Mouse (Mus musculus) stomach, postnatal 0 days (tissue): ENCODE data around the gene Adamts9. TPM values are rescaled to one million over a fixed set of nuclear protein-coding genes. Genes with fewer than 3 reads are reported as not detected.

Experiments
- ATAC-seq: fragments of 200-750 bp; cut with Nextera tagmentation; 2 replicates; pipeline ENCODE4 v1.8.0; 2017; ENCODE audit not compliant: low FRiP score, low TSS enrichment
- DNase-seq: peaks from one replicate; pipeline ENCODE4 v3.0.0-alpha.2; 2016; ENCODE audit warnings: low spot score
- H3K27ac ChIP-seq: fragments of 300-500 bp; sonication (generic); replicated peaks from 2 replicates; pipeline ENCODE4 v1.5.1; 2014; ENCODE audit warnings: mild to moderate bottlenecking, control low read depth
- H3K27me3 ChIP-seq: fragments of 300-500 bp; sonication (generic); 2 replicates; pipeline ENCODE4 v1.6.1; 2014; ENCODE audit warnings: low read length; ENCODE audit not compliant: control insufficient read depth, insufficient read depth
- H3K36me3 ChIP-seq: fragments of 300-500 bp; sonication (generic); 2 replicates; pipeline ENCODE4 v1.6.1; 2014; ENCODE audit warnings: low read length, mixed read lengths; ENCODE audit not compliant: control insufficient read depth, insufficient read depth
- H3K4me1 ChIP-seq: fragments of 300-500 bp; sonication (generic); replicated peaks from 2 replicates; pipeline ENCODE4 v1.6.1; 2014; ENCODE audit warnings: antibody characterized with exemption; ENCODE audit not compliant: control insufficient read depth, insufficient read depth
- H3K4me2 ChIP-seq: fragments of 300-500 bp; sonication (generic); replicated peaks from 2 replicates; pipeline ENCODE4 v1.6.1; 2014; ENCODE audit warnings: low read depth, mild to moderate bottlenecking, control low read depth, moderate library complexity
- H3K4me3 ChIP-seq: fragments of 300-500 bp; sonication (generic); 2 replicates; pipeline ENCODE4 v1.5.1; 2014; ENCODE audit warnings: low read depth, low read length, control low read depth
- H3K9ac ChIP-seq: fragments of 300-500 bp; sonication (generic); 2 replicates; pipeline ENCODE4 v1.6.1; 2014; ENCODE audit warnings: mild to moderate bottlenecking, low read length, control low read depth, mixed read lengths
- H3K9me3 ChIP-seq: fragments of 300-500 bp; sonication (generic); 2 replicates; pipeline ENCODE4 v1.6.1; 2016; ENCODE audit warnings: low read length; ENCODE audit not compliant: control insufficient read depth
- CTCF ChIP-seq: IDR thresholded peaks from 2 replicates; pipeline ENCODE4 v1.5.1; 2016; ENCODE audit warnings: antibody characterized with exemption, low read depth, mild to moderate bottlenecking, moderate library complexity
- EP300 ChIP-seq: optimal IDR thresholded peaks from 2 replicates; pipeline ENCODE3; 2016; ENCODE audit warnings: antibody characterized with exemption
- WGBS: fragments of 180-500 bp; shearing (Covaris S2); extraction: QIAGEN DNeasy Blood & Tissue Kit; methylation state at CpG from one replicate; pipeline ENCODE4 v1.1.7; 2014; 5-methylcytosine and 5-hydroxymethylcytosine counted together
- polyA plus RNA-seq: library from polyadenylated mRNA; unstranded; fragments of >200 nt; fragmentation: Nextera tagmentation; extraction: Ambion mirVana; gene quantifications from 2 replicates; pipeline ENCODE4 v1.2.1, GENCODE M21; 2015

Adamts9 gene
- polyA plus RNA-seq, 1 experiment from 2014 or later: 2.5 TPM

DNA sequence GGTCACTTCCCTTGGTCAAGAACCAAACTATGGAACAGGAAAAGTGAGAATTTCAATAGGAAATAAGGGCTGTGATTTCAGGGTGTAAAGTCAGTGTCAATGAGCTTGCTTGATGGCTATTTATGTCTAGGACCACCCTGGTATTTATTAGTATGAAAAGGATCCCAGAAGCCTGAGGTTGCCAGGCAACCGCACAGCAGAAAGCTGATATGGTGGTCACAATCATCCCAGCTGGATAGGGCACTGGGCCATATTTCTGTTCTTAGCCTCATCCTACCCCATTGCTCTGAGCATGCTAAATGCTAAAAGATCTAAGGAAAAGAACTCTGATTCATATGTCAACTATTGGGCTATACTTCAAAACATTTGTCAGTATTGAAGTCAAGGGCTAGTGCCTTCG, 112.2 kb downstream of the Adamts9 start:
- Histone ChIP-seq H3K4me3 (no peak overlapping the region), H3K9me3 (no peaks in the 10 kb centered on the region)

DNA sequence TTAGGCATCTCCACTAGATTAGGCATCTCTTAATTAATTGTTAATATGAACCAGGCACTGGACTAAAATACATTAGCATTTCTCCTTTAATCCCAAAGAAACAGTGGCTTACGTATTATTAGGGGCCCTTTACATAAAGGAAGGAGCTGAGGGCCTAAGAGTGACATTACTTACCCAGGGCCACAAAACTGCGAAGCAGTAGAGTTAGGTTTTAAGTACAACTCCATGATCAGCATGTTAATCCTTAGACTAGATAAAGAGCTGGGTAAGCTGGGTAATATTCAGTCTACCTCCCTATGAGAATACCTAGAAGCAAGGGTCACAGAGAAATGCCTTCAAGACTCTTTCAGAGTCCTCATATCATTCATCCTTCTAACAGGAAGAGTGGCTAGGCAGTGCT, 114.1 kb downstream of the Adamts9 start:
- 90% methylated on average over 2 of the region's 2 CpGs for WGBS
- no peak overlapping the region for H3K4me2 ChIP-seq
- no peaks in the 10 kb centered on the region for H3K36me3 ChIP-seq
- H3K27me3 ChIP-seq: no peaks in the 10 kb centered on the region
- H3K9me3 ChIP-seq: no peaks in the 10 kb centered on the region
- no peak overlapping the region for H3K27ac ChIP-seq
- DNase-seq (no peak), ATAC-seq (no peak)
- H3K4me3 ChIP-seq: no peak overlapping the region
- no peaks in the 10 kb centered on the region for H3K4me1 ChIP-seq
- TF ChIP-seq EP300 (no peak), CTCF (no peak)
- H3K9ac ChIP-seq: no peak overlapping the region

More for the DNA sequence above, 112.2 kb downstream of the Adamts9 start:
- Histone ChIP-seq H3K27me3 (no peaks in the 10 kb centered on the region), H3K36me3 (no peaks in the 10 kb centered on the region), H3K9ac (no peak overlapping the region), H3K27ac (no peak overlapping the region), H3K4me1 (no peaks in the 10 kb centered on the region), H3K4me2 (no peak overlapping the region)
- TF ChIP-seq CTCF: no peak
- no peak for TF ChIP-seq EP300
- 87% methylated on average over 2 of the region's 2 CpGs for WGBS
- DNase-seq (no peak), ATAC-seq (no peak)

DNA sequence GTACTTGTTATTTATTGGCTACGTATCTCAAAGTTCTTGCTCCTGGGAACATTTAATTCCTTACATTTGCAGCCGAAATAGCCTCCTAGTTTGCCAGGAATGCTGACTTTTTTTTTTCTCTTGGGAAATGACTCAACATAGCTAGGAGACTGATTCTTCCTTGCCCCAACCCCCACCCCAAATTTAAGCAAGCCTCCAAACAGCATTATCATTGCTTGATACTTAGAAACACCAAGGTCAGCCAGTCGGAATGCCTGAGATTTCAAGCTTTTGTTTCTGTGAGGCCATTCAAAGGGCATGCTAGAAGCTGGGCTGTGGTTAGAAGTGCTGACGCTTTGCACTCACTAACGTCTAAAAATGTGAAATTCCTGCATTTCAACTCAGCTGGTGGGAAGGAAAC, 115.9 kb downstream of the Adamts9 start:
- H3K4me1 ChIP-seq: no peaks in the 10 kb centered on the region
- no peak for ATAC-seq
- H3K4me3 ChIP-seq: no peak overlapping the region
- TF ChIP-seq CTCF (no peak), EP300 (no peak)
- H3K9me3 ChIP-seq: no peaks in the 10 kb centered on the region
- no peak overlapping the region for H3K4me2 ChIP-seq
- H3K36me3 ChIP-seq: no peaks in the 10 kb centered on the region
- DNase-seq: no peak
- 33% methylated on average over 5 of the region's 5 CpGs for WGBS
- H3K27me3 ChIP-seq: no peaks in the 10 kb centered on the region
- H3K9ac ChIP-seq: no peak overlapping the region
- no peak overlapping the region for H3K27ac ChIP-seq

DNA sequence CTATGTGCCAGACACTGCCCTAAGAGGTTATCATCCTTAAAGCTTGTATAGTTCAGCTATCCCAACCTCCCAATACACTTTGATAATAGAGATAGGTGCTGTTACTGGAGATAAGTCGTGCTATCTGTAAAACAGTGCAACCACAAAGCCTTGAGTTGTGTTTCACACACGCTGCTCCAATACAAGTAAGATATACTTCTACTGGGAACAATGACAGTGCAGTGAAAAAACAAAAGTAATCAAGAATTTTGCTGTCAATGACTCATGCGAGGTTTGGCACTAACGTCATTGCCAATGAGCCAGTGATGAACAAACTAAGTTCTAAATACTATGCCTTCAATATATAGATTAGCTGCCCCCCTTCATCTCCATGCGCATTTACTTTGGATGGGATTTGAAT, 116.7 kb downstream of the Adamts9 start:
- no peak overlapping the region for H3K4me2 ChIP-seq
- no peak overlapping the region for H3K4me3 ChIP-seq
- no peaks in the 10 kb centered on the region for H3K9me3 ChIP-seq
- H3K9ac ChIP-seq: no peak overlapping the region
- no peak for TF ChIP-seq CTCF
- TF ChIP-seq EP300: no peak
- H3K36me3 ChIP-seq: no peaks in the 10 kb centered on the region
- no peak overlapping the region for H3K27ac ChIP-seq
- H3K27me3 ChIP-seq: no peaks in the 10 kb centered on the region
- no peak for DNase-seq
- ATAC-seq: no peak
- WGBS: 63% methylated on average over 5 of the region's 5 CpGs
- H3K4me1 ChIP-seq: no peaks in the 10 kb centered on the region

DNA sequence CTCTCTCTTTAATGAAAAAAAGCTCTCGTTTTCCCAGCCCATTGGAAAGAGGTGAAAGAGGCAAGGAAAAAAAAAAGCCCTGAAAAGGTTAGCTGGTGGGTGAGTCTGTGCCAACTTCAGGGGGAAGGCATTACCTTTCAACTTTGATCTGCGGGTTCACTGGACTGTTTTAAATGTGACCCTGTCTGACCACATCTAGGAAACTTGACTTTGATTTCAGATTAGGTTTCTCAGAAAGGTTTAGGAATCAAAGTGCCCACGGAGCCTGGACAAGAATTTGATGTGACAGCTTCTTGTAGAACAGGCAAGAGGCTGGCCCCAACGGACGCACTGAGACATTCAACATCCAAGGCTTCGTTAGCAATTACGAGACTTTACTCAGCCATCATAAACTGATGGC, 119.3 kb downstream of the Adamts9 start:
- ATAC-seq (no peak), DNase-seq (no peak)
- Histone ChIP-seq H3K36me3 (no peaks in the 10 kb centered on the region), H3K4me1 (no peaks in the 10 kb centered on the region), H3K27me3 (no peaks in the 10 kb centered on the region), H3K4me3 (no peak overlapping the region), H3K9me3 (no peaks in the 10 kb centered on the region), H3K9ac (no peak overlapping the region), H3K27ac (no peak overlapping the region), H3K4me2 (no peak overlapping the region)
- 84% methylated on average over 7 of the region's 7 CpGs for WGBS
- TF ChIP-seq EP300: no peak
- no peak for TF ChIP-seq CTCF

DNA sequence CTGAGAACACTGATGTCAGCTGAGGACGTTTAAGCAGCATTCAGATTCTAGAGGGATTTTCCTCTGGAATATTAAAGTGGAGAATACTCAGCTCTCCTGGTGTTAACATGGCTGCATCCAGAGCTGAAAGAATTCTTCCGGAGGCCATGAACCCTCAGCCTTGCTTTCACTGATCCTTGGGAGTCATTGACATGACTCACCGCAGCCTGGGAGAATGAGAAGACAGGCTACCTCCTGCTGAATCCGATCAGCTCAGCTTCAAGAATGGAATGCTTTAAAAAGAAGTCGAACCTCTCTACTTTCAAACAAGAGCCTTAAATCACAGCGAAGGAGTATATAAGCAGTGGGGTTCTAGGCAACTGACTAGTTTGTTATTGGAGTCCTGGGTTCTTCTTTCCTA, 121.3 kb downstream of the Adamts9 start:
- H3K27ac ChIP-seq: no peak overlapping the region
- no peak for DNase-seq
- no peaks in the 10 kb centered on the region for H3K27me3 ChIP-seq
- no peaks in the 10 kb centered on the region for H3K9me3 ChIP-seq
- no peaks in the 10 kb centered on the region for H3K36me3 ChIP-seq
- no peak overlapping the region for H3K9ac ChIP-seq
- no peaks in the 10 kb centered on the region for H3K4me1 ChIP-seq
- no peak overlapping the region for H3K4me2 ChIP-seq
- no peak for TF ChIP-seq CTCF
- TF ChIP-seq EP300: no peak
- H3K4me3 ChIP-seq: no peak overlapping the region
- 62% methylated on average over 6 of the region's 6 CpGs for WGBS
- no peak for ATAC-seq
